Mouse (Mus musculus): ENCODE measurements around the gene Rxra. TPM values are rescaled to one million over a fixed set of nuclear protein-coding genes. Genes with fewer than 3 reads are reported as not detected.

The Rxra gene
- total and polyA plus RNA-seq, 3 experiments: 2.1 to 5.5 (median 2.4) TPM

- TF ChIP-seq KAT2A (IDR thresholded peaks at IDR 0.05; ENCODE audit: insufficient replicate concordance, low read length) (no peak), SMC3 (IDR thresholded peaks at IDR 0.05; ENCODE audit: low read depth, low read length) (no peak), EP300 (IDR thresholded peaks at IDR 0.05; ENCODE audit: low read length) (no peak), MEF2A (IDR thresholded peaks at IDR 0.05; ENCODE audit: borderline replicate concordance, low read depth, low read length) (no peak)
- DNase-seq (ENCODE audit: extremely low read depth): no peak
- dilution Hi-C loops (cut with MboI; ENCODE audit: extremely low pct_ligation_motif_present, extremely low pct_unique_long_range_greater_than_20kb, low sequenced_read_pairs): no loop called here
Measured at GRCm38 (mm10) chr2:27762509-27762908, 86.3 kb downstream of the Rxra start.

GRCm38 (mm10) chr2:27762920-27763780 is 86.9 kb downstream of the Rxra start:
- Histone ChIP-seq H3K27ac (ENCODE audit: insufficient read depth, low read depth) (no peak overlapping the region), H3K9ac (ENCODE audit: insufficient read depth, low read depth) (no peak overlapping the region), H3K9me3 (replicated peaks; ENCODE audit: low read length) (no peaks in the 10 kb centered on the region), H3K4me1 (ENCODE audit: control insufficient read depth in 1 of 2, insufficient read depth in 2 of 2) (peaks cover 0 to 16% of the 10 kb centered on the region in 2 experiments; a peak in 2 of 4 replicates), H3K36me3 (replicated peaks in 1 of 2; ENCODE audit: control insufficient read depth in 1 of 2, insufficient read depth in 1 of 2, low read length in 1 of 2) (peaks cover 0 to 11% of the 10 kb centered on the region in 2 experiments), H3K79me2 (replicated peaks; ENCODE audit: control insufficient read depth, extremely low read depth, insufficient read depth, poor library complexity, severe bottlenecking) (no peaks in the 10 kb centered on the region), H3K27me3 (replicated peaks) (peaks cover 26% of the 10 kb centered on the region), H3K4me3 (replicated peaks in 1 of 3; ENCODE audit: low read depth in 2 of 3, low read length in 2 of 3, poor library complexity in 1 of 3) (no peak overlapping the region), H3K4me2 (ENCODE audit: insufficient read depth, low read depth, poor library complexity, severe bottlenecking) (no peak overlapping the region)
- in situ Hi-C loops (cut with MboI; ENCODE audit: low pct_ligation_motif_present, low pct_unique_long_range_greater_than_20kb, low sequenced_read_pairs) (no loop called here), dilution Hi-C loops (cut with MboI; ENCODE audit: extremely low pct_ligation_motif_present, extremely low pct_unique_long_range_greater_than_20kb, low sequenced_read_pairs) (no loop called here)
- TF ChIP-seq RCOR1 (conservative IDR thresholded peaks at IDR 0.05; ENCODE audit: low read depth, low read length): no peak
- TF ChIP-seq JUN (IDR thresholded peaks at IDR 0.05; ENCODE audit: insufficient read depth, low read depth, low read length): no peak
- TF ChIP-seq POLR2A (IDR thresholded peaks at IDR 0.05; ENCODE audit: low read depth, low read length): no peak
- TF ChIP-seq JUND (conservative IDR thresholded peaks at IDR 0.05; ENCODE audit: low read depth, low read length): no peak
- TF ChIP-seq NRF1 (IDR thresholded peaks at IDR 0.05; ENCODE audit: low read depth, low read length): no peak
- TF ChIP-seq ZNF384 (IDR thresholded peaks at IDR 0.05; ENCODE audit: low read depth, low read length): no peak
- no peak for TF ChIP-seq KAT2A (IDR thresholded peaks at IDR 0.05; ENCODE audit: insufficient replicate concordance, low read length)
- TF ChIP-seq USF2 (conservative IDR thresholded peaks at IDR 0.05; ENCODE audit: low read depth, low read length): no peak
- no peak for TF ChIP-seq CHD2 (IDR thresholded peaks at IDR 0.05; ENCODE audit: low read length)
- no peak for TF ChIP-seq ZMIZ1 (IDR thresholded peaks at IDR 0.05; ENCODE audit: low read depth, low read length)
- TF ChIP-seq CTCF (conservative IDR thresholded peaks at IDR 0.05 in 1 of 2, IDR thresholded peaks at IDR 0.05 in 1 of 2; ENCODE audit: low read depth in 2 of 2, low read length in 2 of 2): no peak
- no peak for DNase-seq (ENCODE audit: extremely low read depth)

More at GRCm38 (mm10) chr2:27762509-27762908, 86.3 kb downstream of the Rxra start:
- H3K4me2 ChIP-seq (ENCODE audit: insufficient read depth, low read depth, poor library complexity, severe bottlenecking): no peak overlapping the region
- in situ Hi-C loops (cut with MboI; ENCODE audit: low pct_ligation_motif_present, low pct_unique_long_range_greater_than_20kb, low sequenced_read_pairs): no loop called here
- peaks cover 0 to 16% of the 10 kb centered on the region in 2 experiments; a peak in 2 of 4 replicates for H3K4me1 ChIP-seq (ENCODE audit: control insufficient read depth in 1 of 2, insufficient read depth in 2 of 2)
- H3K9me3 ChIP-seq (replicated peaks; ENCODE audit: low read length): no peaks in the 10 kb centered on the region
- no peak overlapping the region for H3K9ac ChIP-seq (ENCODE audit: insufficient read depth, low read depth)
- no peak overlapping the region for H3K27ac ChIP-seq (ENCODE audit: insufficient read depth, low read depth)
- no peak overlapping the region for H3K4me3 ChIP-seq (replicated peaks in 1 of 3; ENCODE audit: low read depth in 2 of 3, low read length in 2 of 3, poor library complexity in 1 of 3)
- no peaks in the 10 kb centered on the region for H3K79me2 ChIP-seq (replicated peaks; ENCODE audit: control insufficient read depth, extremely low read depth, insufficient read depth, poor library complexity, severe bottlenecking)
- peaks cover 20% of the 10 kb centered on the region for H3K27me3 ChIP-seq (replicated peaks)
- peaks cover 0 to 14% of the 10 kb centered on the region in 2 experiments for H3K36me3 ChIP-seq (replicated peaks in 1 of 2; ENCODE audit: control insufficient read depth in 1 of 2, insufficient read depth in 1 of 2, low read length in 1 of 2)

Data from CH12.LX (cell line).